Mouse (Mus musculus): ENCODE results near the gene BC030870.

GRCm38 (mm10) chr8:65174746-65175476 is 45.5 kb upstream of the BC030870 start:
- TF ChIP-seq POLR2A (IDR thresholded peaks at IDR 0.05; ENCODE audit: control insufficient read depth, extremely low read depth, insufficient read depth, low read length, poor library complexity) (no peak), CTCF (IDR thresholded peaks at IDR 0.05; ENCODE audit: borderline replicate concordance, control insufficient read depth, extremely low read depth, insufficient read depth, low read length, poor library complexity) (no peak)

Data from thymus, adult 2 months (tissue).